Mouse (Mus musculus) heart, postnatal 25 days (tissue): ENCODE results near the gene Lztfl1. TPM values are rescaled to one million over a fixed set of nuclear protein-coding genes. Genes with fewer than 3 reads are reported as not detected.
"Not testable (repeated sequence)": the region's sequence is repeated elsewhere in the genome, so short reads cannot be mapped to it uniquely, and the experiment has no call there.

ENCODE experiments used
- DNase-seq: peaks from one replicate; pipeline ENCODE4 v3.0.0; 2022; ENCODE audit warnings: low spot score
- intact Hi-C: fragments of 180-260 bp; cut with DNase I; formaldehyde crosslinking; loops from one replicate; pipeline ENCODE4 v1.15.1; 2025
- total RNA-seq, 2 experiments: library from RNA; stranded (reverse); gene quantifications; 2 replicates each; pipeline ENCODE4 v1.2.3; 2021

The Lztfl1 gene
- total RNA-seq, 2 experiments from 2014 or later, result 38.0 to 40.7 TPM

- intact Hi-C loops, result no loop called here
- DNase-seq, result no peak
Measured at GRCm38 (mm10) chr9:123688227-123688626, 29.3 kb downstream of the Lztfl1 start.

- intact Hi-C loops, result no loop called here
- no peak for DNase-seq
Measured at GRCm38 (mm10) chr9:123686206-123686605, 31.3 kb downstream of the Lztfl1 start.

GRCm38 (mm10) chr9:123683704-123684103 is 33.8 kb downstream of the Lztfl1 start:
- intact Hi-C loops, result no loop called here
- no peak for DNase-seq

GRCm38 (mm10) chr9:123679198-123679597 is 38.3 kb downstream of the Lztfl1 start:
- intact Hi-C loops, result no loop called here
- no peak for DNase-seq

- DNase-seq, result no peak
- intact Hi-C loops, result no loop called here
Measured at GRCm38 (mm10) chr9:123678327-123679105, 39.0 kb downstream of the Lztfl1 start, which contains the start of the genes Ccr9 and Slc6a20a. Gene Ccr9, plus strand, starts transcription at chr9:123678439. Gene Slc6a20a, minus strand, starts transcription at chr9:123678885.

GRCm38 (mm10) chr9:123665645-123666044 is 51.9 kb downstream of the Lztfl1 start:
- DNase-seq, result no peak
- intact Hi-C loops, result loop anchor here (2.0 to 10.0 kb wide), 2 partner anchors 53 to 129 kb away; no protein-coding TSS in a partner anchor

- intact Hi-C loops, result loop anchor here (10.0 kb wide), 1 partner anchor 135 kb away; no protein-coding TSS in a partner anchor
- not testable (repeated sequence) for DNase-seq
Measured at GRCm38 (mm10) chr9:123659986-123660676, 57.4 kb downstream of the Lztfl1 start.

GRCm38 (mm10) chr9:123658981-123659380 is 58.5 kb downstream of the Lztfl1 start:
- no peak for DNase-seq
- intact Hi-C loops, result no loop called here

- intact Hi-C loops, result no loop called here
- DNase-seq, result no peak
Measured at GRCm38 (mm10) chr9:123657457-123657856, 60.0 kb downstream of the Lztfl1 start.

- no peak for DNase-seq
- intact Hi-C loops, result no loop called here
Measured at GRCm38 (mm10) chr9:123651369-123651768, 66.1 kb downstream of the Lztfl1 start.

- no peak for DNase-seq
- intact Hi-C loops, result no loop called here
Measured at GRCm38 (mm10) chr9:123649785-123650511, 67.5 kb downstream of the Lztfl1 start.

Other genes with a start within 250 kb of the Lztfl1 start
- gene Limd1, start 239.0 kb downstream of the Lztfl1 start, total RNA-seq, result 10 to 100 TPM; 31.2 to 37.8 TPM
- 10 to 100 TPM; 32.4 to 35.8 TPM for gene Sacm1l, start 187.9 kb downstream of the Lztfl1 start, total RNA-seq
- not detected for gene Slc6a20b, start 85.1 kb downstream of the Lztfl1 start, total RNA-seq
- not detected for gene Ccr9, start 39.3 kb downstream of the Lztfl1 start, total RNA-seq
- gene Slc6a20a, start 38.8 kb downstream of the Lztfl1 start, total RNA-seq, result not detected
- gene Cxcr6, start 88.8 kb upstream of the Lztfl1 start, total RNA-seq, result under 1 TPM in 1 of 2 experiments, not detected in 1; 0.21 TPM
- 100 to 1,000 TPM; 262 to 274 TPM for gene Fyco1, start 134.2 kb upstream of the Lztfl1 start, total RNA-seq
- gene Xcr1, start 144.3 kb upstream of the Lztfl1 start, total RNA-seq, result not detected